Mouse (Mus musculus): Measurements from ENCODE around the gene Bdh2.

The Bdh2 gene

GRCm38 (mm10) chr3:135280669-135281415, at the start of gene Bdh2:
Gene Bdh2 (plus strand): TSS chr3:135281221.
- peak; percentile 91 for DNase-seq (ENCODE audit: low read depth)

- no peak for DNase-seq (ENCODE audit: low read depth)
Measured at GRCm38 (mm10) chr3:135232058-135232457, 49.0 kb upstream of the Bdh2 start.

GRCm38 (mm10) chr3:135232462-135232861, 48.6 kb upstream of the Bdh2 start:
- DNase-seq (ENCODE audit: low read depth) = no peak

- peak; percentile 3 for DNase-seq (ENCODE audit: low read depth)
Measured at GRCm38 (mm10) chr3:135245733-135246132, 35.3 kb upstream of the Bdh2 start.

GRCm38 (mm10) chr3:135246828-135247227, 34.2 kb upstream of the Bdh2 start:
- DNase-seq (ENCODE audit: low read depth) = no peak

GRCm38 (mm10) chr3:135249104-135249503, 31.9 kb upstream of the Bdh2 start:
- DNase-seq (ENCODE audit: low read depth) = no peak

- DNase-seq (ENCODE audit: low read depth) = no peak
Measured at GRCm38 (mm10) chr3:135251825-135252224, 29.2 kb upstream of the Bdh2 start.

GRCm38 (mm10) chr3:135254784-135255183, 26.2 kb upstream of the Bdh2 start:
- no peak for DNase-seq (ENCODE audit: low read depth)

- DNase-seq (ENCODE audit: low read depth) = no peak
Measured at GRCm38 (mm10) chr3:135258919-135259318, 22.1 kb upstream of the Bdh2 start.

- no peak for DNase-seq (ENCODE audit: low read depth)
Measured at GRCm38 (mm10) chr3:135260233-135260632, 20.8 kb upstream of the Bdh2 start.

GRCm38 (mm10) chr3:135268616-135269015, 12.4 kb upstream of the Bdh2 start:
- no peak for DNase-seq (ENCODE audit: low read depth)

- no peak for DNase-seq (ENCODE audit: low read depth)
Measured at GRCm38 (mm10) chr3:135269391-135269990, 11.5 kb upstream of the Bdh2 start.

- DNase-seq (ENCODE audit: low read depth) = no peak
Measured at GRCm38 (mm10) chr3:135272627-135273026, 8.4 kb upstream of the Bdh2 start.

- DNase-seq (ENCODE audit: low read depth) = no peak
Measured at GRCm38 (mm10) chr3:135273047-135273446, 8.0 kb upstream of the Bdh2 start.

GRCm38 (mm10) chr3:135280160-135280559, 861 bp upstream of the Bdh2 start:
- no peak for DNase-seq (ENCODE audit: low read depth)

GRCm38 (mm10) chr3:135281701-135282100, 680 bp downstream of the Bdh2 start:
- no peak for DNase-seq (ENCODE audit: low read depth)

GRCm38 (mm10) chr3:135285256-135285655, 4.2 kb downstream of the Bdh2 start:
- DNase-seq (ENCODE audit: low read depth) = no peak

- no peak for DNase-seq (ENCODE audit: low read depth)
Measured at GRCm38 (mm10) chr3:135285807-135286206, 4.8 kb downstream of the Bdh2 start.

- no peak for DNase-seq (ENCODE audit: low read depth)
Measured at GRCm38 (mm10) chr3:135288138-135288750, 7.2 kb downstream of the Bdh2 start.

GRCm38 (mm10) chr3:135289148-135289547, 8.1 kb downstream of the Bdh2 start:
- no peak for DNase-seq (ENCODE audit: low read depth)

GRCm38 (mm10) chr3:135290249-135290894, 9.4 kb downstream of the Bdh2 start:
- peak; percentile 41 for DNase-seq (ENCODE audit: low read depth)

GRCm38 (mm10) chr3:135293703-135294102, 12.7 kb downstream of the Bdh2 start:
- DNase-seq (ENCODE audit: low read depth) = peak; percentile 21

GRCm38 (mm10) chr3:135295559-135295958, 14.5 kb downstream of the Bdh2 start:
- DNase-seq (ENCODE audit: low read depth) = no peak
